Mouse (Mus musculus) granulocyte monocyte progenitor cell, adult 5-6 weeks (primary cell): ENCODE measurements at regions not wholly inside any gene's neighbourhood (a gene's known extent, or its start where the extent isn't known, plus 50 kb on each side); places are given as distances from the start of the nearest gene placed in this dataset.
A peak's percentile ranks its signal among the peaks of the same experiment; 100 is the strongest.

Experiments used
- ATAC-seq: replicated peaks from 2 replicates; pipeline ENCODE4 v1.8.0; 2016; ENCODE audit warnings: mild to moderate bottlenecking, moderate TSS enrichment, inconsistent platforms; ENCODE audit not compliant: poor library complexity, severe bottlenecking

GRCm38 (mm10) chr13:6251025-6251862 lies 296.7 kb upstream of the Pitrm1 start:
- no peak for ATAC-seq

GRCm38 (mm10) chr13:6252100-6252499 lies 295.8 kb upstream of the Pitrm1 start:
- no peak for ATAC-seq

GRCm38 (mm10) chr13:6255303-6255702 lies 292.6 kb upstream of the Pitrm1 start:
- no peak for ATAC-seq

DNA sequence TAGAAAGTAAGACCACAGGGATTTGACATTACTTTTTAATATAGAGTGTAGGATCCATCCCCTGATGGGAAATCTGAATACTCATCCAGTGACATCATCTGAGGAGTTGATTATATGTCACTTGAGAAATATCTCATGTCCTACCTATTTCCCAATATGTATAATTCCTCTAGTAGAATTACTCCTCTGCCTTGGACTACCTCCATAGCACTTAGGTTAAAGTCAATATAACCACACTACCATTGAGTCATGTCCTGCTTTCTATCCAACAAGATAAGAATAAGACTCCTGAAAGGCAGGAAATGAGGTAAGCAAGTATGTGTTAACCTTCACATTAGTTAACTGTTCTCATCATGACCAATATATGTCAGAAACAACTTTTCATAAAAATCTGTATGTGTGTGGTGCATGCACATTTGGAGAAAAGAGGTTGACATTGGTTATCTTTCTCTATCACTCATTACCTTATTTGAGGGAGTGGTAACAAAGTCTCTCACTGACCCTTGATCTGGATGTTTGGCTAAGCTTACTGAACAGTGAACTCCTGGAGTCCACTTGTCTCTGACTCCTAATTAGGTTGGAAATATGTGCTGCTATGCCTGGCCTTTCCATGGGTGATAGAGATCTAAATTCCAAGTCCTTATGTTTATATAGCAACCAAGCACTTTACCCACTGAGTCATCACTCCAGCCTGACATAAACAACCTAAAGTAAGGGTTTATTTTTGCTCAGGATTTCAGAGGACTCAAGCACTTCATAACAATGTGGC lies 292.0 kb upstream of the Pitrm1 start:
- no peak for ATAC-seq

DNA sequence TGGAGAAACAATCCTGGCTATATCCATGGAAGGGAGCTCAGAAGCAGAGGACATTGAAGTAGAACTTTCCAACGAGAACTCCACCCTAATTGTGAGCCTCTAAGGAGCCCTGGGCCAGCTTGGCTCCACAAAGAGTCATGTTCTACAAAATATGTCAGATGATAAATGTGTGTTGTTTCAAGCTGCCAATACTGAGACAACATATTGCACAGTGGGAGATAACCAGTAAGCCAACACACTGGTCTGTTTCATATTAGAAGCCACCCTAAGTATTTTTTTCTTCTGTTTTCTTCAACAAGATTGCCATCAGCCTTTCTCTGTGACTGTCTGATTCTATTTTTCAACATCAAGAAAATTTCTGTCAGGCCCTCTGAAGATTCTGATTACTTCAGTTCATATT lies 289.5 kb upstream of the Pitrm1 start:
- no peak for ATAC-seq

DNA sequence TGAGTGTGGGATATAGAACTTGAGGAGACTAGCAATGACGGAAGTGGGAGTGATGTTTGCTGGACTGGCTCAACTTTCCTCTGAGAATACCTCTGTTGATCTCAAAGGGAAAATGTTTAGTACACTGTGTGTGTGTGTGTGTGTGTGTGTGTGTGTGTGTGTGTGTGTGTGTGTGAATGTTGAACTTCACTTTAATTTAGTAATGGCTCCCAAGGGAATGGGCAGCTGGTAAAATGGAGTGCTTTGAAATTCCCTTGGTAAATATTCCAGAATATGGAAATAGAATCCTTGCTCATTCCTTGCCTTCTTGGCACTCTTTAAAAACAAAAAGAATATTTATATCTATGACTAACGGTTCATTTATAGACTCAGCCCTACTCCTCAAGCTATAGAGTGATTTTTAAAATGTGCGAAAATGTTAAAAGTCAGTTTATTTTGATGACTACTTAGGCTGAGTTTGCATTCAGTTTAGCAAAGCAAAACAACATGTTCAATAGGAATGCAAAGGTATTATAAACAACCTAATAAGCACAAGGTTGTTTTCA lies 287.6 kb upstream of the Pitrm1 start:
- no peak for ATAC-seq

DNA sequence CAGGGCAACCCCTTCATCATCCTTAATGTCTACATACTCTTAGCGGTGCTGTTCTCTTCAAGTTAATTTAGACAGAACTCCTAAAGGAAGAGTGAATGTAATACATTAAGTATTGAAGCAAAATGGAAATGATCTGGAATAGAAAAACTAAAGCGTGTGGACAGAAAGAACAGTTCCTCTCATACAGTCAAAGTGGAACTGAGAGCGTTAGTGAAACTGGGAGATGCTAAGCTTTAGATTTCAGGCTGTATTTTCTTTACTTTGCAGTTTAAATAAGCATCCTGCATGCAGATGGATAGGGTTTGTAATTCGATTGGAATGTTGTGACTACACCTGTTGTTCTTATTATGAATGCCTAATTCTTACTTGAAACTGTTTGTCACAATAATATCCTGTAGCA lies 286.5 kb upstream of the Pitrm1 start:
- no peak for ATAC-seq

DNA sequence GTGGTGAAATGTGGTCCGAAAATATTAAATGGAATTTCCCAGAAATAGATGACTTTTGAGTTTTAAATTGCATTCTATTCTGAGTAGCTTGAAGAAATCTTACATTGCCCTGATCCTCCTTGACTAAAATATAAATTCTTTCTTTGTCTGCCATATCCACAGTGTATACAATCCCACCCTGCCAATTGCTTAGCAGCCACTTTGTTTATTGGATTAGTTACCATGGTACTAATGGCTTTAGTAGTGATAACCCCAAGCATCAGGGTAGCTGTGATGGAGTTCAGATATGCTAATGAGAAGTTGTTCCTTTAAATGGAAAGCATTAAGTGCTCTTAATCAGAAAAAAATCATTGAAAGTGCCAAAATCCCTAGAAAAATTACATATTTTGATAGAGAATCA lies 277.4 kb upstream of the Pitrm1 start:
- no peak for ATAC-seq

DNA sequence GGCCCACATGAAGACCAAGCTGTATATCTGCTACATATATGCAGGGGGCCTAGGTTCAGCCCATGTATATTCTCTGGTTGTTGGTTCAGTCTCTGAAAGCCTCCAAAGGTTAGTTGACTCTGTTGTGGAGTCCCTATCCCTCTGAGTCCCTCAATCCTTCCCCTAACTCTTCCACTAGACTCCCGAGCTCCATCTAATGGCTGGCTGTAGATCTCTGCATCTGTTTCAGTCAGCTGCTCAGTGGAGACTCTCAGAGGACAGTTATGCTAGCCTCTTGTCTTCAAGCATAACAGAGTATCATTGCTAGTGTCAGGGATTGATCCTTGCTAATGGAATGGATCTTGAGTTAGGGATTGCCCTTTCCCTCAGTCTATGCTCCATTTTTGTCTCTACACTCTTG lies 275.0 kb upstream of the Pitrm1 start:
- no peak for ATAC-seq

DNA sequence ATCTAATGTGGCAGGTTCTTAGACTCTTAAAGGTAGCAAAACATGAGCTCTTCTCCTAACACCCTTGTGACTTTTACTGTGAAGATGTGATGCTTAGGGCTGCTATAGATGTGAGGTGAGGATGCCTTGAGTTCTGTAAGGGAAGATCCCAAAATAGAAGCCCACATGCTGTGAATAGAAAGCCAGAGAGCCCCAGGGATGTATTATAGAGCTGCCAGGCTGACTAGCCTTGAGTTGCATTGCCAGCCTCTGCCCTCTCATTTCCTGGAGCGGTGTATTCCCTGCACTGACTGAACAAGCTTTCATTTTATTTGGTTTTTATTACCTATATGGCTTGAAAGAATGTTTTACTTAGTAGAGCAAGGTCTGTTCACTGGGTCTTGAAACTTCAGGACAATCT lies 267.9 kb upstream of the Pitrm1 start:
- ATAC-seq = no peak

GRCm38 (mm10) chr13:6288109-6288508 lies 259.8 kb upstream of the Pitrm1 start:
- no peak for ATAC-seq

GRCm38 (mm10) chr13:6292098-6292497 lies 255.9 kb upstream of the Pitrm1 start:
- ATAC-seq = peak; percentile 71; the same call in 1 of the 2 replicates

- ATAC-seq = no peak
Observed at GRCm38 (mm10) chr13:6305718-6306117, 242.2 kb upstream of the Pitrm1 start.

DNA sequence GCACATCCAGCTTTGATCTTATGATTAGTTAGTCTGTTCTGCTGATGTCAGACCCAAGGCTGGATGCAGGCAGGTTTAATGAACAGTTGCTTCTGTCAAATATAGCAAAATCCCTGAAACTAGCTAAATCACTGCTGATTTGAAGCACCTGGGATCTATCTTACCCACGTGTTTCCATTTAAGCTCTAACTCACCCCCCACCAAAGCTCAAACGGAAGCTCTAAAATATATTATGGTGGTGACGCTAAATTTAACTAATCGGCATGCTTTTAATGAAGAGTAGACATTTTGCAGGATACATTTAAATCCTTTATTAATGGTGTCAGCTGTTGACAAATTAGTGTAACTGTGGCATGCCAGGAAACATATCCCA lies 241.3 kb upstream of the Pitrm1 start:
- no peak for ATAC-seq

DNA sequence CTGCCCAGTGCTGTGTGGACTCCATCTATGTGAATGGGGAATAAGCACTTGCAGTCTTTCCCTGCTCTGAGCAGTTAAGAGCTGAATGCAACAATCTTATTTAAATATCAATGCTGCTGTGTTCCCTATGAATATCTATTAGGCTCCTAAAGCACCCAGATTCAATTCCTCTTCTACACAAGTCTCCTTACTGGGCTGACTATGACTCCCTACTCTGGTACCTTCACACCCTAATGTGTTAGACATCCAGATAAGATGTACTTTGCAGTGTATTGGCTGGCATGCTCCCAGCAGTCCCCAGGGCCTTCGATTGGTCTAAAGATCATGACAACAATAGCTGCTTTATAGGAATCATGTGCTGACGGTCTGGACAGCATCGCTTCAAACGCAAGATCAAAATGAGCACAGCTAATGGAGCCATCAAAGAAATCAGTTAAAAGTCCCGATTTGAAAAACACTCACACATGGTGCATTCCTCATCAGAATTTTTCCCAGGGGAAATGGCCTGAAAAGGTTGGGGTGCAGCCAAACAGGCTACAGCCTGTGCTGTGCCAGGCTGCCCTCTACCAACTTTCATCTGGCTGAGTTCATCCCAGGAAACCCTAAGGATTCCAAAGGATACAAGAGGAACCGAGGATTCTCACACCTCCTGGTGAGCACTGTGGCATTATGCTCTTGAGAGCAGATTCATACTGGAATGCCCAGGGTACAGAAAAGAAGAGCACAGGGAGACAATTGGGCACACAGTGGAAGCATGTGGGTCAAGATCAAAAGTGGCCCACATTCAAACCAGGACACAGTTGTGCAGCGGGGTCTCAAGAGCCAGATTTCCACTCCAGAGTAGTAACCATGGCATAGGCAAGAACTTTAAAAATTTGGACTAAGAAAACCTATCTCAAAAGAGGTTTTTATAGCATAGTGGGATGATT lies 240.7 kb upstream of the Pitrm1 start:
- no peak for ATAC-seq

DNA sequence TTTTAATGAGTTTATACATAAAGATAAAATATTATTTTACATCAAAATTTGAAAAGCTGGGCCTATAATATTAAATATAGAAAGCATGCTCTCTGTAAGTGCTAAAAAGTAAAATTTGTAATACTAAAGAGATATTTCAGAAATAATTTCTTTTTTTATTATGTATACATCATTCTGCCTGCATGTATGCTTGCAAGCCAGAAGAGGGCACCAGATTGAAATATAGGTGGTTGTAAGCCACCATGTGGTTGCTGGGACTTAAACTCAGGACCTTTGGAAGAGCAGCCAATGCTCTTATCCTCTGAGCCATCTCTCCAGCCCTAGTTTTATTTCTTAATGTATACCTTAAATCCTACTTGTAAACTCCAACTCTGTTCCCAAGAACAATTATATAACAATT lies 231.7 kb upstream of the Pitrm1 start:
- ATAC-seq = no peak

DNA sequence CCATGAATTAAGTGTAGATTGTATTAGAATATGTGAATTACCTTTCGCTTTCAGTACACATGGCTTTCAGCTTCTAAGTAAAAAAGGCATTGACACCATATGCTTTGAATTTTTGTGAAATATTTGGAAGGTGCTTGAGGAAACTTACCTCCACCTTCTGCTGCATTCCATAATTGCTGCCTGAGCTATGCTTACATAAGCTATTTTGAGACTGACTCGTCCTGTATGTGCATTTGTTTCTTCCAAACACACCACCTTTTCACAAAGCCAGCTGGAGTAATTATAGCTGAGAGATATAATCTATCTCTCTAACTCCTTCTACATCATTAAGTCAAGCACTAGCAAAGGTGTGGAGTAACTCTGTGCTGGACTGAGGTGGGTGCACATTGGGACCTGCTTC lies 224.0 kb upstream of the Pitrm1 start:
- no peak for ATAC-seq

- no peak for ATAC-seq
Observed at GRCm38 (mm10) chr13:6330320-6330950, 217.5 kb upstream of the Pitrm1 start.

- ATAC-seq = no peak
Observed at GRCm38 (mm10) chr13:6340157-6340556, 207.8 kb upstream of the Pitrm1 start.
